Mouse (Mus musculus): ENCODE measurements around the gene Tagap. TPM values are rescaled to one million over a fixed set of nuclear protein-coding genes. Genes with fewer than 3 reads are reported as not detected.

Gene Tagap
- total and polyA plus RNA-seq, 3 experiments, result 14.2 to 20.9 (median 16.3) TPM

DNA sequence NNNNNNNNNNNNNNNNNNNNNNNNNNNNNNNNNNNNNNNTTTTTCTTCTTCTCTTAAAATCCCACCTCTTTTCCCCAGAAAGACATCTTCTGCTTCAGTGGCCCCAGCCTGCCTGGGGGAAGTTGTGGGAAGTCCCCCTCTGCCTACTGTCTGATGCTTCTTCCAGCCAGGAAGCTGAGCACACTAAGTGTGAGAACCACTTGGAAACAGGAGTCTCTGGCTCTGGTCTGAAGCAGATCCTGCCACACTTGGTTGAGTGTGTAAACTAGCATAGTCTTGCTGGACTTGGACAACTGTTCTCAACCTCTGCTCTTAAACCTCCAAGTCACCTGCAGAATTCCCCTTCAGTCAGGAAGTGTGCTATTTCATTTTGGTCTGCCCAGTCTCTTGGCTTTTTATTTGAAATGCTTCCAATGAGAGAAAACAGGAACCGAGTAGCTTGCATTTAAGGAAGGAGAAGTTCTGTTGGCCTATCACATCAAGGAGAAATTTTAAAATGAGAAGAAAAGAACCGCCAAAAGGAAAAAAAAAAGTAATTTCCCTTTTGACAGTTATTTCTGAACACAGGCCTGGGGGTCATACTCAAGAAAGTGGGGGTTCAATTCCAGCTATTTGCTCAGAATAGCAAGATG is 11.1 kb upstream of the Tagap start:
- Histone ChIP-seq H3K36me3 (replicated peaks in 1 of 2; ENCODE audit: control insufficient read depth in 1 of 2, insufficient read depth in 1 of 2, low read length in 1 of 2) (no peaks in the 10 kb centered on the region), H3K4me2 (ENCODE audit: insufficient read depth, low read depth, poor library complexity, severe bottlenecking) (no peak overlapping the region), H3K4me3 (replicated peaks in 1 of 3; ENCODE audit: low read depth in 2 of 3, low read length in 2 of 3, poor library complexity in 1 of 3) (no peak overlapping the region), H3K79me2 (replicated peaks; ENCODE audit: control insufficient read depth, extremely low read depth, insufficient read depth, poor library complexity, severe bottlenecking) (no peaks in the 10 kb centered on the region), H3K9me3 (replicated peaks; ENCODE audit: low read length) (peaks cover 10% of the 10 kb centered on the region), H3K27ac (ENCODE audit: insufficient read depth, low read depth) (no peak overlapping the region), H3K27me3 (replicated peaks) (peaks cover 2% of the 10 kb centered on the region), H3K9ac (ENCODE audit: insufficient read depth, low read depth) (no peak overlapping the region), H3K4me1 (ENCODE audit: control insufficient read depth in 1 of 2, insufficient read depth in 2 of 2) (peaks cover 3 to 49% of the 10 kb centered on the region in 2 experiments)
- dilution Hi-C loops (cut with MboI; ENCODE audit: extremely low pct_ligation_motif_present, extremely low pct_unique_long_range_greater_than_20kb, low sequenced_read_pairs), result no loop called here
- TF ChIP-seq MYC (IDR thresholded peaks at IDR 0.05; ENCODE audit: low read depth, low read length) (no peak), EP300 (IDR thresholded peaks at IDR 0.05; ENCODE audit: low read length) (no peak; the same call in 1 of the 2 replicates), BHLHE40 (IDR thresholded peaks at IDR 0.05; ENCODE audit: low read depth, low read length) (0 out of 2 replicates have a peak, but pooled peaks have one; percentile 19), MEF2A (IDR thresholded peaks at IDR 0.05; ENCODE audit: borderline replicate concordance, low read depth, low read length) (0 out of 2 replicates have a peak, but pooled peaks have one; percentile 24), E2F4 (IDR thresholded peaks at IDR 0.05; ENCODE audit: insufficient replicate concordance, low read depth, low read length) (0 out of 2 replicates have a peak, but pooled peaks have one; percentile 45), USF2 (conservative IDR thresholded peaks at IDR 0.05; ENCODE audit: low read depth, low read length) (no peak), RCOR1 (conservative IDR thresholded peaks at IDR 0.05; ENCODE audit: low read depth, low read length) (no peak), ZNF384 (IDR thresholded peaks at IDR 0.05; ENCODE audit: low read depth, low read length) (peak; percentile 58)
- in situ Hi-C loops (cut with MboI; ENCODE audit: low pct_ligation_motif_present, low pct_unique_long_range_greater_than_20kb, low sequenced_read_pairs), result no loop called here
- DNase-seq (ENCODE audit: extremely low read depth), result no peak

DNA sequence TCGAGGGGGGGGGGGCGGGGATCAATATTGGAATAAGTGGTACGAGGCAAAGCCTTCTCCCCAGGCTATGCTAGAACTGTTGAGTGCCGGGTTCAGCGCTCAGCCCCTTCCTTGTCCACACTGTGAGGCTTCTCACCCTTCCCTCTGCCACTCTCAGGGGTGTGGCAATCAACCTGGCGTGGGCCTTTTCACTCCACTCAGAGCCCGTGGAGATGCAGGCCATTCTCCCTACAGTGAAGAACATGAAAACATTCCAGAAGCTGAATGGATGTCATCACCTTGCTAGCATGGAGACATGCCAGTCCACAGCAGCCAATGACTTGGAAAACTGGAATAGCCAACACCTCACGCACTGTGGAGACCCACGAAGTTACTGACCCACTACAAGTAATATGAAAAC is 10.0 kb upstream of the Tagap start:
- Histone ChIP-seq H3K4me1 (ENCODE audit: control insufficient read depth in 1 of 2, insufficient read depth in 2 of 2) (peaks cover 3 to 49% of the 10 kb centered on the region in 2 experiments), H3K9me3 (replicated peaks; ENCODE audit: low read length) (peaks cover 8% of the 10 kb centered on the region), H3K36me3 (replicated peaks in 1 of 2; ENCODE audit: control insufficient read depth in 1 of 2, insufficient read depth in 1 of 2, low read length in 1 of 2) (no peaks in the 10 kb centered on the region), H3K27ac (ENCODE audit: insufficient read depth, low read depth) (no peak overlapping the region), H3K4me2 (ENCODE audit: insufficient read depth, low read depth, poor library complexity, severe bottlenecking) (no peak overlapping the region), H3K79me2 (replicated peaks; ENCODE audit: control insufficient read depth, extremely low read depth, insufficient read depth, poor library complexity, severe bottlenecking) (no peaks in the 10 kb centered on the region), H3K9ac (ENCODE audit: insufficient read depth, low read depth) (no peak overlapping the region), H3K27me3 (replicated peaks) (peaks cover 2% of the 10 kb centered on the region), H3K4me3 (replicated peaks in 1 of 3; ENCODE audit: low read depth in 2 of 3, low read length in 2 of 3, poor library complexity in 1 of 3) (no peak overlapping the region)
- in situ Hi-C loops (cut with MboI; ENCODE audit: low pct_ligation_motif_present, low pct_unique_long_range_greater_than_20kb, low sequenced_read_pairs), result no loop called here
- TF ChIP-seq UBTF (IDR thresholded peaks at IDR 0.05; ENCODE audit: low read depth, low read length) (no peak), RCOR1 (conservative IDR thresholded peaks at IDR 0.05; ENCODE audit: low read depth, low read length) (no peak), ZKSCAN1 (IDR thresholded peaks at IDR 0.05; ENCODE audit: borderline replicate concordance, low read depth, low read length) (no peak), NRF1 (IDR thresholded peaks at IDR 0.05; ENCODE audit: low read depth, low read length) (no peak), USF2 (conservative IDR thresholded peaks at IDR 0.05; ENCODE audit: low read depth, low read length) (no peak), MXI1 (IDR thresholded peaks at IDR 0.05; ENCODE audit: low read depth, low read length) (no peak), SMC3 (IDR thresholded peaks at IDR 0.05; ENCODE audit: low read depth, low read length) (no peak), ZNF384 (IDR thresholded peaks at IDR 0.05; ENCODE audit: low read depth, low read length) (no peak), ZC3H11A (IDR thresholded peaks at IDR 0.05; ENCODE audit: low read depth, low read length) (no peak), ZMIZ1 (IDR thresholded peaks at IDR 0.05; ENCODE audit: low read depth, low read length) (no peak)
- dilution Hi-C loops (cut with MboI; ENCODE audit: extremely low pct_ligation_motif_present, extremely low pct_unique_long_range_greater_than_20kb, low sequenced_read_pairs), result no loop called here
- no peak for DNase-seq (ENCODE audit: extremely low read depth)
